Mouse (Mus musculus): ENCODE results near the gene Mvb12a.

- TF ChIP-seq CTCF (IDR thresholded peaks at IDR 0.05; ENCODE audit: borderline replicate concordance, control insufficient read depth, extremely low read depth, insufficient read depth, low read length, poor library complexity) (no peak), POLR2A (IDR thresholded peaks at IDR 0.05; ENCODE audit: control insufficient read depth, extremely low read depth, insufficient read depth, low read length, poor library complexity) (no peak)
These were observed 43.7 kb upstream of the Mvb12a start for GRCm38 (mm10) chr8:71498816-71499690.

Data from thymus, adult 2 months (tissue).